Mouse (Mus musculus): ENCODE results near the gene Snx8. TPM values are rescaled to one million over a fixed set of nuclear protein-coding genes. Genes with fewer than 3 reads are reported as not detected.

Snx8 gene
- polyA plus RNA-seq, 1 experiment, result 26.1 TPM

DNA sequence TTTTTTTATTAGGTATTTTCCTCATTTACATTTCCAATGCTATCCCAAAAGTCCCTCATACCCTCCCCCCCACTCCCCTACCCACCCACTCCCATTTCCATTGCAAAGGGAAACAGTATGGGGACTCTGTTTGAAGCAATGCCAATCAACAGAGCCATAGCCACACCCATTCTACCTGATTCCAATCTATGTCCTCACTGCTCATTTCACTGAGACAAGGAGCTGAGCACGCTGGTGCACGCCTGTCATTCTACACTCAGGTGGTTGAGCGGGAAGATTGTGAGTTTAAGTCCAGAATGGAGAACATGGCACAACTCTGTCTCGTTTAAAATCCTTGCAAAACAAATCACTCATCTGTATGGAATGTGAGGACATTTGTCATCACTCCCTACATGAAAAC, 56.5 kb downstream of the Snx8 start:
- Histone ChIP-seq H3K36me3 (ENCODE audit: control insufficient read depth, insufficient read depth, low read length, poor library complexity, severe bottlenecking) (no peaks in the 10 kb centered on the region), H3K27ac (ENCODE audit: insufficient read depth, low read length) (peak overlapping the region; percentile 85), H3K4me1 (ENCODE audit: control insufficient read depth, insufficient read depth, low read length) (peaks cover 1% of the 10 kb centered on the region), H3K27me3 (ENCODE audit: control insufficient read depth, insufficient read depth, low read length, poor library complexity, severe bottlenecking) (no peaks in the 10 kb centered on the region), H3K9me3 (replicated peaks; ENCODE audit: control insufficient read depth, insufficient read depth, low read length, poor library complexity, severe bottlenecking) (no peaks in the 10 kb centered on the region), H3K4me3 (ENCODE audit: low read depth, low read length) (peak overlapping the region; percentile 44), H3K9ac (ENCODE audit: low read depth, poor library complexity, severe bottlenecking) (no peak overlapping the region)
- TF ChIP-seq POLR2A (IDR thresholded peaks at IDR 0.05; ENCODE audit: insufficient read depth, low read length) (no peak), CTCF (IDR thresholded peaks at IDR 0.05; ENCODE audit: low read depth, low read length) (no peak), EP300 (IDR thresholded peaks at IDR 0.05; ENCODE audit: insufficient read depth, low read depth, low read length) (no peak)

DNA sequence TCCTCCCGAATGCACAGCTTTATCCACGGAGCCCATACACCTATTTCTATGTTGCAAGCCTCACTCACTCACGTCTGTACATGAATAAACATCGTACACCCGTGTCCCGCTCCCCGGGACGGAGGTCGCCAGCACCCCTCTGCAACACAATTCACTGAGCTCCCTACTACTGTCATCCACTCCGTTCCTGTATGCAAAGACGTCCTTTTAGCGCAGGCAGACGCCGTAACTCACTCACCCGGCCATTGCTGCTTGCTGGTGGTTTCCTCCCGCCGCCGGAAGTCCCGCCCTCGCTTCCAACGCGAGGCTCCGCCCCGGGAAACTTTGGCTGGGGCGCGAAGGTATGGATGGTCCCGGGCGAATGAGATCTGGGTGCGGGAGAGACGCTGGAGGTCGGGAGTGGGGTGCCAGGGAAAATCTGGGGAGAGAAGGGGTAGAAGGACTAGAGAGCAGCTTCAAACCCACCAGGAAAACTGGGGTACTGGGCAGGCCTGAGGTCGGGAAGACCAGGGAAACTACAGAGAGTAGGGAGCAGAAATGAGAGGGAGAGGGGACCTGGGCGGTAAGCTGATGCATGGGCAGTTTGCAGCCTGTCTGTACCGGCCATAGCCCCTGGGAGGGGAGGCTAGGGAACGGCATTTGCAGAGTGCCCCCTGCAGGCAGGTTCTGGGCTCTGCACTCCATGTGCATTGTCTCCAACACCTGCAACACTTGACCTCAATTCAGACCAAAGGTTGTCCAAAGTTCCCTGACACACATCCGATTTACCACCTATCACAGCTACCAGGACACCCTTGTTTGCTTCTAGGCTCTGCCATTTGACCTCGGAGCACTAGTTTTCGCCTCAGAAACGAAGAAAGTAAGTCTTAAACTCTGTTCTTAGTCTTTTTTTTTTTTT, 57.2 kb downstream of the Snx8 start, which contains the start of gene Mrm2:
Mrm2 (minus strand) TSS at position 284 of the 898 bp plus-strand sequence.
- Histone ChIP-seq H3K9me3 (replicated peaks; ENCODE audit: control insufficient read depth, insufficient read depth, low read length, poor library complexity, severe bottlenecking) (no peaks in the 10 kb centered on the region), H3K27me3 (ENCODE audit: control insufficient read depth, insufficient read depth, low read length, poor library complexity, severe bottlenecking) (no peaks in the 10 kb centered on the region), H3K4me1 (ENCODE audit: control insufficient read depth, insufficient read depth, low read length) (peaks cover 1% of the 10 kb centered on the region), H3K9ac (ENCODE audit: low read depth, poor library complexity, severe bottlenecking) (peak within 1 kb of the TSS; percentile 57), H3K36me3 (ENCODE audit: control insufficient read depth, insufficient read depth, low read length, poor library complexity, severe bottlenecking) (no peaks in the 10 kb centered on the region), H3K4me3 (ENCODE audit: low read depth, low read length) (peak within 1 kb of the TSS; percentile 95), H3K27ac (ENCODE audit: insufficient read depth, low read length) (peak within 1 kb of the TSS; percentile 85)
- TF ChIP-seq CTCF (IDR thresholded peaks at IDR 0.05; ENCODE audit: low read depth, low read length), result peak; percentile 97
- TF ChIP-seq EP300 (IDR thresholded peaks at IDR 0.05; ENCODE audit: insufficient read depth, low read depth, low read length), result peak; percentile 79; the same call in 1 of the 2 replicates
- TF ChIP-seq POLR2A (IDR thresholded peaks at IDR 0.05; ENCODE audit: insufficient read depth, low read length), result peak; percentile 85

DNA sequence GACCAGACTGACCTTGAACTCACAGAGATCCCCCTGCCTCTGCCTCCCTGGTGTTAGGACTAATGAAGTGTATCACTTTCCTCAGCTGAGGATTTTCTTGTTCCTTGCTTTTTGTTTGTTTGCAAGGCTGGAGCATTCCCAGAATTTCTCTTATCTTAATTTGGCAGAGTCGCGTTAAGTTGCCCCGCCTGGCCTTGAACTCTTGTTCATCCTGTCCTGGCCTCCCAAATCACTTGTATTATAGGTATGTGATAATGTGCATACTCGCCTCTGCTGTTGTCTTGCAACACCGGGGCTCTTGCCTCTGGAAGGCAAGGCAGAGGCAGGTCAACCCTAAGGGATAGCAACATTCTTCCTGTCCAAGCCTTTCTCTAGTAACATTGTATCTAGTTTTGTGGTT, 65.0 kb downstream of the Snx8 start:
- no peak overlapping the region for H3K27ac ChIP-seq (ENCODE audit: insufficient read depth, low read length)
- no peaks in the 10 kb centered on the region for H3K27me3 ChIP-seq (ENCODE audit: control insufficient read depth, insufficient read depth, low read length, poor library complexity, severe bottlenecking)
- no peak overlapping the region for H3K4me3 ChIP-seq (ENCODE audit: low read depth, low read length)
- no peak overlapping the region for H3K9ac ChIP-seq (ENCODE audit: low read depth, poor library complexity, severe bottlenecking)
- H3K4me1 ChIP-seq (ENCODE audit: control insufficient read depth, insufficient read depth, low read length), result no peaks in the 10 kb centered on the region
- no peaks in the 10 kb centered on the region for H3K36me3 ChIP-seq (ENCODE audit: control insufficient read depth, insufficient read depth, low read length, poor library complexity, severe bottlenecking)
- no peaks in the 10 kb centered on the region for H3K9me3 ChIP-seq (replicated peaks; ENCODE audit: control insufficient read depth, insufficient read depth, low read length, poor library complexity, severe bottlenecking)
- TF ChIP-seq POLR2A (IDR thresholded peaks at IDR 0.05; ENCODE audit: insufficient read depth, low read length) (no peak), EP300 (IDR thresholded peaks at IDR 0.05; ENCODE audit: insufficient read depth, low read depth, low read length) (no peak), CTCF (IDR thresholded peaks at IDR 0.05; ENCODE audit: low read depth, low read length) (no peak)

DNA sequence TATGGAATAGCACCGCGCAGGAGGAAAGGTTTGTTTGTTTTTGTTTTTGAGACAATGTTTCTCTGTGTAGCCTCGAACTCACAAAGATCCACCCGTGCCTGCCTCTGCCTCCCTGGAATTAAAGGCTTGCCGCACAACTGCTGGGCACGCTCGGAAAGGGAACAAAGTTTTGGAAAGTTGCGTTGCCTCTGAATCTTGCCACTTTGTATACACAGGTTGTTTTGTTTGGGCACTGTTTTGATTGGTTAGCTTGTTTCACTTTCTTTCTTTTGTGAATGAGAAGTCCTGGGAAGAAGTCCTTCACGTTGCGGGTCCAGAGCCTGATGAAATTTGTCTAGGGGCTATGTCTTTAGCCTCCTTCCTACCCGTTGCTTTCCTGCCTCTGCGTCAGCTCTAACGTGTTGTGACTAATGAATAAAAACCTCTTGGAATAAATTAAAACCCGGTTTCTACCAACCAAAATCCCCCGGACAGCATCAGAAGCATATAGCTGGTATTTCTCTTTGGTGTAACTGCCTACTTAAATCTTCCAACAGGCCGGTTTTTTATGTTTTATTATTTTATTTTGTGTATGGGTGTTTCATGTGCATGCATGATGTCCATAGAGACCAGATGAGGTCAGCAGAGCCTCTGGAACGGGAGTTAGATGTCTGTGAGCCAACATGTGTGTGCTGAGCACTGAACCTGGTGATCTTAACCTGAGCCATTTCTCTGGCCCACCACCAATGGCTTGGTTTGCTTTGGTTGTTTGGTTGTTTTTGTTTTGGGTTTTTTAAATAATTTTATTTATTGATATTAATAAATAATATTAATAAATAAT, 67.1 kb downstream of the Snx8 start:
- TF ChIP-seq POLR2A (IDR thresholded peaks at IDR 0.05; ENCODE audit: insufficient read depth, low read length) (no peak), CTCF (IDR thresholded peaks at IDR 0.05; ENCODE audit: low read depth, low read length) (no peak), EP300 (IDR thresholded peaks at IDR 0.05; ENCODE audit: insufficient read depth, low read depth, low read length) (no peak)

DNA sequence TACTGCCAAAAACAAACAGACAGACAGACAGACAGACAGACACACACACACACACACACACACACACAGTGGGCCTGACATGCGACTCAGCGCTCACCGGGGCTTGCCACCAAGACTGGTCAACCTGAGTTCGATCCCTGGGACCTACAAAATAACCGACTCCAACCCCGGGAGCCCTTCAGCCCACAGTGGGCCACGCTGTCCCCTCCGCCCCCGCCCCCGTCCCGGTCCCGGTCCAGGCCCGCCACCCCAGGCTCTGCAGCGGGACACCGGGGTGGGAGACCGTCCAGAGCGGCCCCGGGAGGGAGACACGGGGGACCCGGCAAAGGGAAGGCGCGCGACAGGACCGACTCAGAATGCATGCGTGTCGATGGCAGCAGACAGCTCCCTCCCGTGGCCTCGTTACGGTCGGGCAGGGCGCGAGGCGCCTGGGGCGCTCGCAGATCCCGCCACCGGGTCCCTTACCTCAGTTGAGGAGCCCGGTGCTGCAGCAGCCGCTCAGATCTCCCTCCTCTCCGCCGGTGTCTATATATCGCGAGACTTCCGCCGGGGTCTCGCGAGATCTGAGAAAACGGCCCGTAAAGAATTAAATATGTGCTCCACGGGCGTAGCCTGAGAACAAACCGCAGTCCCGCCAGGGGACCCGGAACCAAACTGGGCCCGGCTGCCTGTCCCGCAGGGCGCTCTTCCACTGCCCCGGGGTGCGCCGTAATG, 67.9 kb downstream of the Snx8 start, which contains the start of the genes Mad1l1 and Nudt1:
Mad1l1 (minus strand) TSS at position 511 of the 714 bp plus-strand sequence.
Nudt1 (plus strand) TSS at position 615 of the 714 bp plus-strand sequence.
- Histone ChIP-seq H3K4me1 (ENCODE audit: control insufficient read depth, insufficient read depth, low read length) (no peaks in the 10 kb centered on the region), H3K27me3 (ENCODE audit: control insufficient read depth, insufficient read depth, low read length, poor library complexity, severe bottlenecking) (no peaks in the 10 kb centered on the region), H3K4me3 (ENCODE audit: low read depth, low read length) (peak within 1 kb of the TSS; percentile 88), H3K9ac (ENCODE audit: low read depth, poor library complexity, severe bottlenecking) (peak within 1 kb of the TSS; percentile 87), H3K27ac (ENCODE audit: insufficient read depth, low read length) (peak within 1 kb of the TSS; percentile 27), H3K9me3 (replicated peaks; ENCODE audit: control insufficient read depth, insufficient read depth, low read length, poor library complexity, severe bottlenecking) (no peaks in the 10 kb centered on the region), H3K36me3 (ENCODE audit: control insufficient read depth, insufficient read depth, low read length, poor library complexity, severe bottlenecking) (no peaks in the 10 kb centered on the region)
- TF ChIP-seq EP300 (IDR thresholded peaks at IDR 0.05; ENCODE audit: insufficient read depth, low read depth, low read length), result peak; percentile 41; the same call in 1 of the 2 replicates
- TF ChIP-seq CTCF (IDR thresholded peaks at IDR 0.05; ENCODE audit: low read depth, low read length), result no peak
- TF ChIP-seq POLR2A (IDR thresholded peaks at IDR 0.05; ENCODE audit: insufficient read depth, low read length), result peak; percentile 17

More for the DNA sequence above, 67.1 kb downstream of the Snx8 start:
- Histone ChIP-seq H3K9ac (ENCODE audit: low read depth, poor library complexity, severe bottlenecking) (peak overlapping the region; percentile 87), H3K36me3 (ENCODE audit: control insufficient read depth, insufficient read depth, low read length, poor library complexity, severe bottlenecking) (no peaks in the 10 kb centered on the region), H3K27me3 (ENCODE audit: control insufficient read depth, insufficient read depth, low read length, poor library complexity, severe bottlenecking) (no peaks in the 10 kb centered on the region), H3K4me1 (ENCODE audit: control insufficient read depth, insufficient read depth, low read length) (no peaks in the 10 kb centered on the region), H3K4me3 (ENCODE audit: low read depth, low read length) (peak overlapping the region; percentile 88), H3K9me3 (replicated peaks; ENCODE audit: control insufficient read depth, insufficient read depth, low read length, poor library complexity, severe bottlenecking) (no peaks in the 10 kb centered on the region), H3K27ac (ENCODE audit: insufficient read depth, low read length) (peak overlapping the region; percentile 27)

All from ES-Bruce4 (cell line).